Mouse (Mus musculus): ENCODE results near the gene Psmd10. TPM values are rescaled to one million over a fixed set of nuclear protein-coding genes. Genes with fewer than 3 reads are reported as not detected.

The Psmd10 gene
- total RNA-seq (2021): 10 to 100 TPM; 27.8 to 30.2 TPM
- long read RNA-seq, experiment 1, transcript Psmd10-201 (5 exons, 1,430 nt): major isoform, 40 of 50 reads
- long read RNA-seq, experiment 1, transcript Psmd10-202 (5 exons, 1,390 nt): minor isoform, 10 of 50 reads
- long read RNA-seq, experiment 1, partial matches to known transcripts: 0 of 50 reads
- long read RNA-seq, experiment 1, other reads (novel, unspliced or antisense): 0 of 50 reads
- long read RNA-seq, experiment 2, transcript Psmd10-202 (5 exons, 1,390 nt): minor isoform, 9 of 51 reads
- long read RNA-seq, experiment 2, transcript Psmd10-201 (5 exons, 1,430 nt): major isoform, 39 of 51 reads
- long read RNA-seq, experiment 2, partial matches to known transcripts: 2 of 51 reads
- long read RNA-seq, experiment 2, other reads (novel, unspliced or antisense): 1 of 51 reads

GRCm38 (mm10) chrX:140956272-140956940 is at the start of gene Psmd10, which contains the start of gene Atg4a:
Gene Psmd10, minus strand, starts transcription at chrX:140956728.
Gene Atg4a, plus strand, starts transcription at chrX:140956907.
- DNase-seq (ENCODE audit: low spot score in 2 of 2): peak; percentile 38 to 71

- DNase-seq (ENCODE audit: low spot score in 2 of 2): no peak
Observed at GRCm38 (mm10) chrX:140998885-140999284, 42.4 kb upstream of the Psmd10 start.

GRCm38 (mm10) chrX:140997912-140998545 is 41.5 kb upstream of the Psmd10 start:
- DNase-seq (ENCODE audit: low spot score in 2 of 2): no peak

- DNase-seq (ENCODE audit: low spot score in 2 of 2): no peak
Observed at GRCm38 (mm10) chrX:140996909-140997516, 40.5 kb upstream of the Psmd10 start.

- DNase-seq (ENCODE audit: low spot score in 2 of 2): no peak
Observed at GRCm38 (mm10) chrX:140985256-140985655, 28.7 kb upstream of the Psmd10 start.

- no peak for DNase-seq (ENCODE audit: low spot score in 2 of 2)
Observed at GRCm38 (mm10) chrX:140984795-140985194, 28.3 kb upstream of the Psmd10 start.

GRCm38 (mm10) chrX:140983206-140983960 is 26.9 kb upstream of the Psmd10 start:
- DNase-seq (ENCODE audit: low spot score in 2 of 2): no peak

- no peak for DNase-seq (ENCODE audit: low spot score in 2 of 2)
Observed at GRCm38 (mm10) chrX:140980163-140980562, 23.6 kb upstream of the Psmd10 start.

- DNase-seq (ENCODE audit: low spot score in 2 of 2): no peak
Observed at GRCm38 (mm10) chrX:140979546-140979945, 23.0 kb upstream of the Psmd10 start.

GRCm38 (mm10) chrX:140978943-140979342 is 22.4 kb upstream of the Psmd10 start:
- no peak for DNase-seq (ENCODE audit: low spot score in 2 of 2)

GRCm38 (mm10) chrX:140956959-140957358 is 431 bp upstream of the Psmd10 start:
- no peak for DNase-seq (ENCODE audit: low spot score in 2 of 2)

GRCm38 (mm10) chrX:140953618-140954017 is 2.9 kb downstream of the Psmd10 start:
- DNase-seq (ENCODE audit: low spot score in 2 of 2): no peak

- no peak for DNase-seq (ENCODE audit: low spot score in 2 of 2)
Observed at GRCm38 (mm10) chrX:140936271-140936670, 20.3 kb downstream of the Psmd10 start.

GRCm38 (mm10) chrX:140933263-140933662 is 23.3 kb downstream of the Psmd10 start:
- DNase-seq (ENCODE audit: low spot score in 2 of 2): no peak

GRCm38 (mm10) chrX:140932066-140932465 is 24.5 kb downstream of the Psmd10 start:
- no peak for DNase-seq (ENCODE audit: low spot score in 2 of 2)

GRCm38 (mm10) chrX:140921321-140921720 is 35.2 kb downstream of the Psmd10 start:
- DNase-seq (ENCODE audit: low spot score in 2 of 2): no peak

- DNase-seq (ENCODE audit: low spot score in 2 of 2): no peak
Observed at GRCm38 (mm10) chrX:140907360-140907759, 49.2 kb downstream of the Psmd10 start, which contains the start of gene Vsig1. Gene Vsig1, plus strand, starts transcription at chrX:140907608.

- no peak for DNase-seq (ENCODE audit: low spot score in 2 of 2)
Observed at GRCm38 (mm10) chrX:140903487-140903886, 53.0 kb downstream of the Psmd10 start.
